ENCODE assay signal across 8 mouse cellular contexts in the genomic region with DNA sequence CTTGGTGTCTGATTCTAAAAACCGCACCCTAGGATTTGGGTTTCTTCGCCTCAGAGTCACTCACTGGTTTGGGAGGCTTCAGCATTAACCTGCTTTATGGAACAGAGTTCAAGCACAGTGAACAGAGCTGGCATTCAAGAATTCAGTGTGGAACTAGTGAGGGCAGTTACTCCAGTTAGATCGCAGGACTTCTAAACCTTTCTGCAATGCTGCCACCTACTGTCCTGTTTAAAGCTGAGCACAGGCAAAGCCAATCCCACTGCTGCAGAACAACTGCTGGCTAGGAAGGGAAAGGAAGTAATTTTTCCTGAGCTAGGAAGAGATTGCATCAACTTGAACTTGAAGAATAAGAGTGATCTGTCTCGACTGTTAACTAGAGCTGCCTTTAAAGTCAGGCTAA.
DNase-seq lines count a peak whose midpoint lies in the region; ATAC-seq lines count a peak whose summit lies in the region.

No protein-coding gene starts in this region.

- DNase-seq in CD4-positive, CD25-positive, alpha-beta regulatory T cell, adult 2 months (ENCODE audit: low read depth, low spot score), result peak; percentile 3
- DNase-seq in brain, adult 2 months (ENCODE audit: low read depth, low spot score), result peak; percentile 87
- DNase-seq in hindlimb bud, embryonic 11.5 days (ENCODE audit: extremely low spot score, low read depth, low spot score), result peak; percentile 71
- DNase-seq in left cerebral cortex, adult 11 months (ENCODE audit: low spot score), result peak; percentile 17
- peak; percentile 53 for DNase-seq in midbrain, embryonic 10.5 days (ENCODE audit: low spot score)
- peak; percentile 65 for DNase-seq in telencephalon, adult 2 months (ENCODE audit: low read depth, low spot score)

- no peaks in the 10 kb centered on the region for H3K36me3 ChIP-seq in midbrain, embryonic 10.5 days

- no peak for ATAC-seq in CD4-positive, CD25-positive, alpha-beta regulatory T cell, adult 4 months
- ATAC-seq in erythroid progenitor cell, adult 5-6 weeks (replicated peaks; ENCODE audit: low FRiP score, poor library complexity, severe bottlenecking), result 0 out of 2 replicates have a peak, but pooled peaks have one; percentile 49

- H3K27me3 ChIP-seq in midbrain, embryonic 10.5 days (ENCODE audit: low read depth, poor library complexity, severe bottlenecking), result no peaks in the 10 kb centered on the region

- no peaks in the 10 kb centered on the region for H3K4me1 ChIP-seq in midbrain, embryonic 10.5 days

- H3K9me3 ChIP-seq in midbrain, embryonic 10.5 days (replicated peaks), result no peaks in the 10 kb centered on the region

- 25% methylated on average over 4 of the region's 4 CpGs for WGBS in midbrain, embryonic 10.5 days

- H3K27ac ChIP-seq in midbrain, embryonic 10.5 days (replicated peaks), result no peak overlapping the region

- no peak overlapping the region for H3K4me3 ChIP-seq in midbrain, embryonic 10.5 days

Comparison
In these comparisons a context has a peak if more than half of its experiments do, and no peak if none do; other contexts are left out.
1. DNase-seq: peak in every context shown above with its lines; median percentile 87 in brain, adult 2 months; 71 in hindlimb bud, embryonic 11.5 days; 65 in telencephalon, adult 2 months; 53 in midbrain, embryonic 10.5 days; 17 in left cerebral cortex, adult 11 months; 3 in CD4-positive, CD25-positive, alpha-beta regulatory T cell, adult 2 months.